Mouse (Mus musculus): ENCODE results near the gene Gnrhr. TPM values are rescaled to one million over a fixed set of nuclear protein-coding genes. Genes with fewer than 3 reads are reported as not detected.

Gnrhr gene
- total RNA-seq (2014; rRNA removed) (not detected in 2 replicates), polyA plus RNA-seq (2015; fragmentation: Nextera tagmentation; extraction: Ambion mirVana) (not detected in 2 replicates)

DNA sequence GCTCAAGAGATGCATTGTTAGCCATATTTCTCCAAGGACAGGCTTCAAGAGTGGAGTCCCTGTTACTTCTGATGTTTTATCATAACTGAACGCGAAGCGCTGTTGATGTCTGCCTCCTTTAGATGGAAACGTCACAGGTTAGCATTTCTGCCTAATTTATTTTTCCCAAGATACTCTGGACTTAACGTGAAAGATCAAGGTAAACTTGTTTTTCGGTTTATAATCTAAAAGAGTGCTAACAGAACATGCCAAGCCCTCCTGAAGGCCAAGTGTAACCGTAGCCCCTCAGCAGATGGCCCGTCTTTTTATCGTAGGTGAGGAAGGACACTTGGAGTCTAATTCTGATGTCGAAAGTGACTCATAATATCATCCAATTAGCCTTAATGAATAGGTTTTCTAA, at the start of gene Gnrhr:
Gene Gnrhr (minus strand): TSS at position 101 of the 400 bp plus-strand sequence.
- no peak for DNase-seq
- ATAC-seq = no peak
- no peak within 1 kb of the TSS for H3K4me3 ChIP-seq (ENCODE audit: low read depth, low read length)
- no peak within 1 kb of the TSS for H3K27ac ChIP-seq (ENCODE audit: low read depth, low read length)
- no peaks in the 10 kb centered on the region for H3K27me3 ChIP-seq (ENCODE audit: insufficient read depth, low read length)
- H3K4me1 ChIP-seq (ENCODE audit: insufficient read depth) = no peaks in the 10 kb centered on the region
- no peak within 1 kb of the TSS for H3K9ac ChIP-seq
- no peak for TF ChIP-seq CTCF (IDR thresholded peaks at IDR 0.05; ENCODE audit: low read depth)
- H3K36me3 ChIP-seq (ENCODE audit: insufficient read depth) = no peaks in the 10 kb centered on the region
- H3K4me2 ChIP-seq (ENCODE audit: low read depth) = no peak within 1 kb of the TSS
- no peaks in the 10 kb centered on the region for H3K9me3 ChIP-seq (ENCODE audit: low read length)
- WGBS = 89% methylated on average over 10 of the region's 10 CpGs

DNA sequence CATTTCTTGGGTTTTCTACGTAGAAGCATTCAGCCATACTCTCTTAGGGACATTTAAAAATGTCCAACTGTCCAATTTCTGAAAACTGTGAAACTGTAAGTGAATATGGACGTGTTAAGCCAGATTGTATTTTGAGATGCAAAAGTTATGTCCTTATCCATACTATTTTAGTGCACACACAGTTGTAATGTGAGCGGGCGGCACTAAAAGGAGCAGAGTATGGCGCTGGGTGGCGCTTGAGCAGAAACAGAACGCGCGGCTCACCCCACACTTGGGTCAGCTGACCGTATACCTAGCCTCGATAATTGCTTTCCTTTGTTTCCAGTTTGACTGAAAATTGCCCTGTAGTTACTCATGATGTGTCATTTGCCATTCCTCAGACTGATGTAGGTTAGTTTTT, 48.9 kb upstream of the Gnrhr start:
- ATAC-seq (peak; percentile 40; the same call in 1 of the 2 replicates), DNase-seq (no peak)
- no peak for TF ChIP-seq CTCF (IDR thresholded peaks at IDR 0.05; ENCODE audit: low read depth)
- 92% methylated on average over 11 of the region's 11 CpGs for WGBS
- no peaks in the 10 kb centered on the region for H3K4me1 ChIP-seq (ENCODE audit: insufficient read depth)
- no peaks in the 10 kb centered on the region for H3K9me3 ChIP-seq (ENCODE audit: low read length)
- H3K9ac ChIP-seq = no peak overlapping the region
- no peaks in the 10 kb centered on the region for H3K27me3 ChIP-seq (ENCODE audit: insufficient read depth, low read length)
- no peak overlapping the region for H3K27ac ChIP-seq (ENCODE audit: low read depth, low read length)
- H3K36me3 ChIP-seq (ENCODE audit: insufficient read depth) = no peaks in the 10 kb centered on the region
- H3K4me2 ChIP-seq (ENCODE audit: low read depth) = no peak overlapping the region
- H3K4me3 ChIP-seq (ENCODE audit: low read depth, low read length) = no peak overlapping the region

DNA sequence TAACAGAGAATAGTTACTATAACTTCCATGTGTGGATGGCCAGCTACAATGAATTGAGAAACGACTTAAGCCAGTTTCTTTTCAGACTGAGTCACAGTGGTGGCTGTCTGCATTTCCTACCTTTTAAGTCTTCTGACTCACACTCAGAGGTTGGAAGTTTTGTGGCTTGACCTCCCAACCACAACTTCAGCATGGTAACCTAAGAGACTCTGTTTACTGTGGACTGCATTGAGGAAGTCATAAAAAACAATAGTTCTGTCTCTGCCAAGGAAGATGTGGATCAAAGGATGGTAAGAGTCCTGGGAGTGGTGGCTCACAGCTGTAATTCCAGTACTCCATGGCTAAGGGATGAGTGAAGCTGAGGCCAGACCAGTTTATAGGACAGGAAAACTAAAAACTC, 47.2 kb upstream of the Gnrhr start:
- Histone ChIP-seq H3K27me3 (ENCODE audit: insufficient read depth, low read length) (no peaks in the 10 kb centered on the region), H3K36me3 (ENCODE audit: insufficient read depth) (no peaks in the 10 kb centered on the region), H3K4me1 (ENCODE audit: insufficient read depth) (no peaks in the 10 kb centered on the region), H3K9ac (no peak overlapping the region), H3K9me3 (ENCODE audit: low read length) (no peaks in the 10 kb centered on the region), H3K4me3 (ENCODE audit: low read depth, low read length) (no peak overlapping the region), H3K27ac (ENCODE audit: low read depth, low read length) (no peak overlapping the region), H3K4me2 (ENCODE audit: low read depth) (no peak overlapping the region)
- DNase-seq = no peak
- 65% methylated on average over 1 of the region's 1 CpGs for WGBS
- TF ChIP-seq CTCF (IDR thresholded peaks at IDR 0.05; ENCODE audit: low read depth) = no peak
- ATAC-seq = no peak

DNA sequence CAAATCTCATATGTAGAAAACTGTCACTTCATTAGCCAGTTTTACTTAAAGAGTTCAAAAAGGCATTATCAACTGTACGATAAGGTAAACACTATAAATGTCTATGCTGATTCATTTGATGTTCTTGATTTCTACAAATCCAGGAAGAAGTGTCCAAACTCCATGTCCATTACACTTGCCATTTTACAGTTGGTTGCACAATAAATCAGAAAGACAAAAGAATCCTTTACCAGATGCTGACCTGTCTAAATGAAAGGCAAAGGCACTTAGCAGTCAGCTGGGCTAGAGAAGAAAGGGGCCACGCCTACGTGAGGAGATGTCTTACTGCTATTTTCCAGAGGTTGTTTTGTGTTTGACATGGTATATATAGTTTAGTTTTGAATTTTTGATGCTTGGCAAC, 46.6 kb upstream of the Gnrhr start:
- no peak for ATAC-seq
- H3K27me3 ChIP-seq (ENCODE audit: insufficient read depth, low read length) = no peaks in the 10 kb centered on the region

GRCm38 (mm10) chr5:86227156-86227853, 29.6 kb upstream of the Gnrhr start:
- Histone ChIP-seq H3K4me2 (ENCODE audit: low read depth) (no peak overlapping the region), H3K9me3 (ENCODE audit: low read length) (no peaks in the 10 kb centered on the region), H3K27me3 (ENCODE audit: insufficient read depth, low read length) (no peaks in the 10 kb centered on the region), H3K4me3 (ENCODE audit: low read depth, low read length) (no peak overlapping the region), H3K4me1 (ENCODE audit: insufficient read depth) (no peaks in the 10 kb centered on the region), H3K9ac (no peak overlapping the region), H3K36me3 (ENCODE audit: insufficient read depth) (no peaks in the 10 kb centered on the region), H3K27ac (ENCODE audit: low read depth, low read length) (no peak overlapping the region)
- ATAC-seq (0 out of 2 replicates have a peak, but pooled peaks have one; percentile 8), DNase-seq (peak; percentile 0)
- TF ChIP-seq CTCF (IDR thresholded peaks at IDR 0.05; ENCODE audit: low read depth) = no peak
- WGBS = 68% methylated on average over 5 of the region's 5 CpGs

More for the DNA sequence above, 46.6 kb upstream of the Gnrhr start:
- Histone ChIP-seq H3K4me2 (ENCODE audit: low read depth) (no peak overlapping the region), H3K27ac (ENCODE audit: low read depth, low read length) (no peak overlapping the region), H3K9me3 (ENCODE audit: low read length) (no peaks in the 10 kb centered on the region), H3K36me3 (ENCODE audit: insufficient read depth) (no peaks in the 10 kb centered on the region), H3K4me3 (ENCODE audit: low read depth, low read length) (no peak overlapping the region), H3K9ac (no peak overlapping the region), H3K4me1 (ENCODE audit: insufficient read depth) (no peaks in the 10 kb centered on the region)
- DNase-seq = no peak
- WGBS = 86% methylated on average over 3 of the region's 3 CpGs
- no peak for TF ChIP-seq CTCF (IDR thresholded peaks at IDR 0.05; ENCODE audit: low read depth)

GRCm38 (mm10) chr5:86191356-86191755, 6.3 kb downstream of the Gnrhr start:
- WGBS = 15% methylated on average over 4 of the region's 4 CpGs
- Histone ChIP-seq H3K4me2 (ENCODE audit: low read depth) (no peak overlapping the region), H3K9ac (no peak overlapping the region), H3K27me3 (ENCODE audit: insufficient read depth, low read length) (no peaks in the 10 kb centered on the region), H3K9me3 (ENCODE audit: low read length) (no peaks in the 10 kb centered on the region), H3K4me3 (ENCODE audit: low read depth, low read length) (no peak overlapping the region), H3K27ac (ENCODE audit: low read depth, low read length) (no peak overlapping the region), H3K4me1 (ENCODE audit: insufficient read depth) (no peaks in the 10 kb centered on the region), H3K36me3 (ENCODE audit: insufficient read depth) (no peaks in the 10 kb centered on the region)
- DNase-seq (peak; percentile 74), ATAC-seq (peak; percentile 72; the same call in 1 of the 2 replicates)
- TF ChIP-seq CTCF (IDR thresholded peaks at IDR 0.05; ENCODE audit: low read depth) = peak; percentile 79

DNA sequence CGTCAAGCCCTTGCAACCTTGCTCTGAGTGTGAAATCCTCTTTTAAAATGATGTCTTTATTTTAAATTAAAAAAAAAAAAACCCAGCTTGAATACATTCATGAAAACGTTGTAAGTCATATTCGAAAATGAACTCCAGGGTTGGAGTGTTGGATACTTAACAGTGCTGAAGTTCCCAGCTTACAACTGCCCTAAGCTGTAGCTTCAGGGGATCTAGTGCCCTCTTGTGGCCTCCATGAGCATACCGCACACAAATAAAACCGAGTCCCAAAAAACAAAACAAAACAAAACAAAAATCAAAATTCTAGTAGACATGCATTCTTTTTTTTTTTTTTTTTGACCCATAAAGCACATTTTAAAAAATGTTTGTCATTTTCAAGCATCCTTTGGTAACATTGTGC, 6.9 kb downstream of the Gnrhr start:
- Histone ChIP-seq H3K9me3 (ENCODE audit: low read length) (no peaks in the 10 kb centered on the region), H3K27ac (ENCODE audit: low read depth, low read length) (no peak overlapping the region), H3K4me2 (ENCODE audit: low read depth) (no peak overlapping the region), H3K36me3 (ENCODE audit: insufficient read depth) (no peaks in the 10 kb centered on the region), H3K9ac (no peak overlapping the region), H3K4me3 (ENCODE audit: low read depth, low read length) (no peak overlapping the region), H3K4me1 (ENCODE audit: insufficient read depth) (no peaks in the 10 kb centered on the region), H3K27me3 (ENCODE audit: insufficient read depth, low read length) (no peaks in the 10 kb centered on the region)
- 24% methylated on average over 5 of the region's 5 CpGs for WGBS
- TF ChIP-seq CTCF (IDR thresholded peaks at IDR 0.05; ENCODE audit: low read depth) = peak; percentile 53
- ATAC-seq (no peak), DNase-seq (peak; percentile 45)
